Mouse (Mus musculus) hindbrain, embryonic 11.5 days (tissue): Measurements from ENCODE around the gene Bco1. TPM values are rescaled to one million over a fixed set of nuclear protein-coding genes. Genes with fewer than 3 reads are reported as not detected.

Experiments used
- ATAC-seq: fragments of 200-750 bp; cut with Nextera tagmentation; 2 replicates; pipeline ENCODE4 v1.8.0; 2017; ENCODE audit warnings: mild to moderate bottlenecking, moderate TSS enrichment, moderate library complexity; ENCODE audit not compliant: low FRiP score
- DNase-seq: peaks from one replicate; pipeline ENCODE4 v3.0.0-alpha.2; 2015; ENCODE audit warnings: low spot score
- H3K27ac ChIP-seq: fragments of 300-500 bp; sonication (generic); 2 replicates; pipeline ENCODE4 v1.5.1; 2014; ENCODE audit warnings: mild to moderate bottlenecking, low read depth, low read length
- H3K27me3 ChIP-seq: fragments of 300-500 bp; sonication (generic); 2 replicates; pipeline ENCODE4 v1.6.1; 2014; ENCODE audit warnings: mild to moderate bottlenecking, low read length, moderate library complexity, mixed read lengths; ENCODE audit not compliant: control insufficient read depth, insufficient read depth
- H3K36me3 ChIP-seq: fragments of 300-500 bp; sonication (generic); 2 replicates; pipeline ENCODE4 v1.6.1; 2014; ENCODE audit warnings: mild to moderate bottlenecking, low read length, moderate library complexity, mixed read lengths; ENCODE audit not compliant: control insufficient read depth, insufficient read depth
- H3K4me1 ChIP-seq: fragments of 300-500 bp; sonication (generic); replicated peaks from 2 replicates; pipeline ENCODE4 v1.6.1; 2014; ENCODE audit warnings: low read length, mixed read lengths; ENCODE audit not compliant: control insufficient read depth, insufficient read depth
- H3K4me2 ChIP-seq: fragments of 300-500 bp; sonication (generic); replicated peaks from 2 replicates; pipeline ENCODE4 v1.6.1; 2014; ENCODE audit warnings: mild to moderate bottlenecking, low read depth, low read length
- H3K4me3 ChIP-seq: fragments of 300-500 bp; sonication (generic); 2 replicates; pipeline ENCODE4 v1.5.1; 2014; ENCODE audit warnings: low read depth, low read length
- H3K9ac ChIP-seq: fragments of 300-500 bp; sonication (generic); 2 replicates; pipeline ENCODE4 v1.6.1; 2014; ENCODE audit warnings: low read depth, low read length
- H3K9me3 ChIP-seq: fragments of 300-500 bp; sonication (generic); 2 replicates; pipeline ENCODE4 v1.6.1; 2016; ENCODE audit warnings: low read length; ENCODE audit not compliant: control insufficient read depth
- WGBS: fragments of 180-500 bp; shearing (Covaris S2); extraction: QIAGEN DNeasy Blood & Tissue Kit; methylation state at CpG from one replicate; pipeline ENCODE4 v1.1.7; 2014; 5-methylcytosine and 5-hydroxymethylcytosine counted together
- polyA plus RNA-seq: library from polyadenylated mRNA; unstranded; fragments of >200 nt; fragmentation: Nextera tagmentation; extraction: Ambion mirVana; gene quantifications from 2 replicates; pipeline ENCODE4 v1.2.1, GENCODE M21; 2014

The Bco1 gene
- polyA plus RNA-seq, 1 experiment from 2014 or later, result 0.25 TPM

GRCm38 (mm10) chr8:117178039-117178438 lies 82.4 kb downstream of the Bco1 start:
- H3K4me2 ChIP-seq, result no peak overlapping the region
- no peaks in the 10 kb centered on the region for H3K9me3 ChIP-seq
- H3K36me3 ChIP-seq, result no peaks in the 10 kb centered on the region
- H3K9ac ChIP-seq, result no peak overlapping the region
- no peak overlapping the region for H3K27ac ChIP-seq
- H3K4me3 ChIP-seq, result no peak overlapping the region
- WGBS, result 78% methylated on average over 2 of the region's 2 CpGs
- no peak for ATAC-seq
- H3K4me1 ChIP-seq, result no peaks in the 10 kb centered on the region
- H3K27me3 ChIP-seq, result no peaks in the 10 kb centered on the region
- DNase-seq, result no peak

- H3K4me1 ChIP-seq, result no peaks in the 10 kb centered on the region
- H3K36me3 ChIP-seq, result no peaks in the 10 kb centered on the region
- 92% methylated on average over 6 of the region's 6 CpGs for WGBS
- H3K27me3 ChIP-seq, result no peaks in the 10 kb centered on the region
- H3K27ac ChIP-seq, result no peak overlapping the region
- no peak overlapping the region for H3K9ac ChIP-seq
- H3K4me2 ChIP-seq, result no peak overlapping the region
- H3K9me3 ChIP-seq, result no peaks in the 10 kb centered on the region
- DNase-seq (no peak), ATAC-seq (no peak)
- H3K4me3 ChIP-seq, result no peak overlapping the region
Measured at GRCm38 (mm10) chr8:117178676-117179075, 83.0 kb downstream of the Bco1 start.

- H3K4me1 ChIP-seq, result no peaks in the 10 kb centered on the region
- 95% methylated on average over 4 of the region's 4 CpGs for WGBS
Measured at GRCm38 (mm10) chr8:117182746-117183145, 87.1 kb downstream of the Bco1 start.

More at GRCm38 (mm10) chr8:117182746-117183145, 87.1 kb downstream of the Bco1 start:
- H3K27me3 ChIP-seq, result no peaks in the 10 kb centered on the region
- no peak for ATAC-seq
- no peaks in the 10 kb centered on the region for H3K9me3 ChIP-seq
- H3K4me2 ChIP-seq, result no peak overlapping the region
- no peak overlapping the region for H3K27ac ChIP-seq
- no peak overlapping the region for H3K4me3 ChIP-seq
- H3K36me3 ChIP-seq, result no peaks in the 10 kb centered on the region
- peak; percentile 9 for DNase-seq
- H3K9ac ChIP-seq, result no peak overlapping the region

Other genes with a start within 250 kb of the Bco1 start
- gene Cmc2, start 174.4 kb upstream of the Bco1 start, polyA plus RNA-seq, result 68.6 and 73.8 TPM in 2 replicates
- gene Cenpn, start 174.1 kb upstream of the Bco1 start, polyA plus RNA-seq, result 45.8 and 49.2 TPM in 2 replicates
- 15.8 and 18.3 TPM in 2 replicates for gene Atmin, start 152.5 kb upstream of the Bco1 start, polyA plus RNA-seq
- 2.2 and 4.1 TPM in 2 replicates for gene 1700030J22Rik, start 116.9 kb upstream of the Bco1 start, polyA plus RNA-seq
- 149 and 150 TPM in 2 replicates for gene Gcsh, start 102.3 kb upstream of the Bco1 start, polyA plus RNA-seq
- not detected in 2 replicates for gene Pkd1l2, start 13.4 kb upstream of the Bco1 start, polyA plus RNA-seq
- gene Gan, start 62.3 kb downstream of the Bco1 start, polyA plus RNA-seq, result 2.9 and 3.2 TPM in 2 replicates
- 27.0 and 31.9 TPM in 2 replicates for gene Cmip, start 161.2 kb downstream of the Bco1 start, polyA plus RNA-seq